Mouse (Mus musculus) heart, embryonic 14.5 days (tissue): Measurements from ENCODE around the gene A730009L09Rik. TPM values are rescaled to one million over a fixed set of nuclear protein-coding genes. Genes with fewer than 3 reads are reported as not detected.

ENCODE experiments used
- ATAC-seq: fragments of 200-750 bp; cut with Nextera tagmentation; 2 replicates; pipeline ENCODE4 v1.8.0; 2017; ENCODE audit warnings: low read depth, moderate TSS enrichment; ENCODE audit not compliant: insufficient number of reproducible peaks, insufficient read depth, low FRiP score
- H3K27ac ChIP-seq, 2 experiments: fragments of 200-500 bp in 1 of 2; fragments of 300-500 bp in 1 of 2; sonication (generic) in 1 of 2; replicated peaks in 1 of 2; 2 replicates each; pipeline ENCODE4 v1.5.1; 2012 to 2014; ENCODE audit warnings: low read depth in 2 of 2, low read length in 2 of 2, control low read depth in 1 of 2, mild to moderate bottlenecking in 1 of 2, mixed read lengths in 1 of 2; ENCODE audit not compliant: control insufficient read depth in 1 of 2, insufficient read depth in 1 of 2
- H3K27me3 ChIP-seq: fragments of 300-500 bp; sonication (generic); 2 replicates; pipeline ENCODE4 v1.6.1; 2014; ENCODE audit warnings: mild to moderate bottlenecking, low read length, control low read depth; ENCODE audit not compliant: control insufficient read depth, insufficient read depth
- H3K36me3 ChIP-seq: fragments of 300-500 bp; sonication (generic); 2 replicates; pipeline ENCODE4 v1.6.1; 2014; ENCODE audit warnings: mild to moderate bottlenecking, control low read depth, low read length, mixed read lengths; ENCODE audit not compliant: control insufficient read depth, insufficient read depth
- H3K4me1 ChIP-seq, 2 experiments: fragments of 200-500 bp in 1 of 2; fragments of 300-500 bp in 1 of 2; sonication (generic) in 1 of 2; 2 replicates each; pipeline ENCODE4 v1.6.1; 2012 to 2014; ENCODE audit warnings: low read length in 2 of 2, control low read depth in 1 of 2, mixed read lengths in 1 of 2; ENCODE audit not compliant: control insufficient read depth in 2 of 2, insufficient read depth in 2 of 2
- H3K4me2 ChIP-seq: fragments of 300-500 bp; sonication (generic); 2 replicates; pipeline ENCODE4 v1.6.1; 2014; ENCODE audit warnings: mild to moderate bottlenecking, low read length
- H3K4me3 ChIP-seq, 2 experiments: fragments of 200-500 bp in 1 of 2; fragments of 300-500 bp in 1 of 2; sonication (generic) in 1 of 2; 2 replicates each; pipeline ENCODE4 v1.5.1; 2012 to 2014; ENCODE audit warnings: low read length in 2 of 2, mild to moderate bottlenecking in 2 of 2, control low read depth in 1 of 2, low read depth in 1 of 2, moderate library complexity in 1 of 2; ENCODE audit not compliant: control insufficient read depth in 1 of 2, insufficient read depth in 1 of 2
- H3K9ac ChIP-seq: fragments of 300-500 bp; sonication (generic); 2 replicates; pipeline ENCODE4 v1.6.1; 2014; ENCODE audit warnings: mild to moderate bottlenecking, low read length
- H3K9me3 ChIP-seq: fragments of 300-500 bp; sonication (generic); 2 replicates; pipeline ENCODE4 v1.6.1; 2016; ENCODE audit warnings: low read length, control low read depth; ENCODE audit not compliant: control insufficient read depth
- WGBS: fragments of 180-500 bp; shearing (Covaris S2); extraction: QIAGEN DNeasy Blood & Tissue Kit; methylation state at CpG from one replicate; pipeline ENCODE4 v1.1.7; 2014; 5-methylcytosine and 5-hydroxymethylcytosine counted together
- polyA plus RNA-seq: library from polyadenylated mRNA; unstranded; fragments of >200 nt; fragmentation: Nextera tagmentation; extraction: Ambion mirVana; gene quantifications from 2 replicates; pipeline ENCODE4 v1.2.1, GENCODE M21; 2014

A730009L09Rik gene
- polyA plus RNA-seq, result not detected in 2 replicates

DNA sequence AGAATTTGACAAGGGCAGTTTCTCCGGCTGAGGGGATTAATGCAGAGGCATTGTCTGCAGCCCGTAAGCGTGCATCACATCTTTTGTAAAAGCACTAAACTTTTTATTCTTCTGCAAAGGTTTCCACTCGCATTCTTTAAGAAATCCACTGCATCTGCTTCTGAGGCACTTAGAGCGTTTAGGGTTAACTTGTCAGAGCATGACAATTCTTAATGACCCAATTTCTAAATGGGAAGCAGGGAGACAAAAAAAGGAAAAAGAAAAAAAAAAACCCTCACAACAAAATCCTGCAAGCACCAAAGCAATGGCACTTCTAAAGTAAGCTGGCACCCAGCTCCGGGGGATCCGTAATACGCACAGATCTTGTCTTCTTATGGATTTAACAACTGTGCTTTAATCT is at the start of gene A730009L09Rik:
TSS of gene A730009L09Rik (plus strand) at position 301 of the 400 bp plus-strand sequence.
- Histone ChIP-seq H3K9me3 (no peaks in the 10 kb centered on the region), H3K4me2 (no peak within 1 kb of the TSS), H3K27me3 (no peaks in the 10 kb centered on the region), H3K36me3 (no peaks in the 10 kb centered on the region), H3K9ac (no peak within 1 kb of the TSS), H3K27ac (no peak within 1 kb of the TSS), H3K4me3 (no peak within 1 kb of the TSS), H3K4me1 (no peaks in the 10 kb centered on the region)
- WGBS, result 72% methylated on average over 8 of the region's 8 CpGs
- no peak for ATAC-seq

DNA sequence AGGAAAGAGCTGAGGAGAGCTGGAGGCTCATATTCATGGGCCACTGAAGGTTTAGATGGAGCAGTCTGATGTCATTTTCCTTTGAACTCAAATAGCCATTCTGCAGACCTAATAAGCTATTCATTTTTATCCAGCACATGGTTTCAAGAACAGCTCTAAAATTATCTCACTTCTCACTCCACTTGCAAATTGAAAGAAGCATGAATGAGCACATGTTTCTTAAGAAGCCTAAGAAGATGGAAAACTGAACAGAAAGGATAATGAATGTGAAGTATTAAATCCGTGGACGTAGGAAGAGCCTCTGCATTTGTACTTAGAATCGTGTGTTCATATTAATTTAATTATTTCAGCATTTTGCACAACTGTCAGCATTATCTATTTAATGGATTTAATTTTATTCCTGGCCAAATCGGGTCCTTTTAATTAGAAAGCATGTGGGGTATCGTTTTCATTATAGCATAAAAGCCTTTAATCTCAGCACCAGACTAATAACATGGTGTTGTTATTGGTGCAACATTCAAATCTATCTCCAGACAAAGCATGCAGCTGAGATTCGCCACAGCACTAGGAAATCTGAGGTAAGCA is 49.2 kb upstream of the A730009L09Rik start:
- Histone ChIP-seq H3K4me3 (no peak overlapping the region), H3K9ac (no peak overlapping the region), H3K4me2 (no peak overlapping the region), H3K27me3 (no peaks in the 10 kb centered on the region), H3K36me3 (no peaks in the 10 kb centered on the region), H3K27ac (no peak overlapping the region), H3K9me3 (no peaks in the 10 kb centered on the region), H3K4me1 (no peaks in the 10 kb centered on the region)
- ATAC-seq, result no peak
- WGBS, result 77% methylated on average over 6 of the region's 6 CpGs

DNA sequence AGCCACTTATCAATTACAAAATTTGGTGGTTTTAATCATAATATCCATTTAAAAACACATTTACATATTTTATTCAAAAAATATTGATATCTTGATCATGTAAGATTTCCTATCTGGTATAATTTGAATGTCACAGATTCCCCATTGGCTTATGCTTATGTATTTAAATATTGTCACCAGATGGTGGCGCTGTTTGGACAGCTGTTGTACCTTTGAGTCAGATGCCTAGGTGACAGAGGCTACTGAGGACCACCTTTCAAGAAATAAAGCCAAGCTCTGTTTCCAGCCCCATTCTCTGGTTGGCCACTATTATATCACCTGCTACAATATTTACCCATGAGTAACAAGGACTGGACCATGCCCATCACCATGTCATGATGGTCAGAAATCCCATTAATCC is 46.0 kb upstream of the A730009L09Rik start:
- no peak overlapping the region for H3K4me3 ChIP-seq
- H3K4me1 ChIP-seq, result no peaks in the 10 kb centered on the region
- no peaks in the 10 kb centered on the region for H3K27me3 ChIP-seq
- no peaks in the 10 kb centered on the region for H3K9me3 ChIP-seq
- WGBS, result 8% methylated on average over 1 of the region's 1 CpGs
- no peak overlapping the region for H3K27ac ChIP-seq
- H3K4me2 ChIP-seq, result no peak overlapping the region
- H3K36me3 ChIP-seq, result no peaks in the 10 kb centered on the region
- H3K9ac ChIP-seq, result no peak overlapping the region
- ATAC-seq, result no peak

DNA sequence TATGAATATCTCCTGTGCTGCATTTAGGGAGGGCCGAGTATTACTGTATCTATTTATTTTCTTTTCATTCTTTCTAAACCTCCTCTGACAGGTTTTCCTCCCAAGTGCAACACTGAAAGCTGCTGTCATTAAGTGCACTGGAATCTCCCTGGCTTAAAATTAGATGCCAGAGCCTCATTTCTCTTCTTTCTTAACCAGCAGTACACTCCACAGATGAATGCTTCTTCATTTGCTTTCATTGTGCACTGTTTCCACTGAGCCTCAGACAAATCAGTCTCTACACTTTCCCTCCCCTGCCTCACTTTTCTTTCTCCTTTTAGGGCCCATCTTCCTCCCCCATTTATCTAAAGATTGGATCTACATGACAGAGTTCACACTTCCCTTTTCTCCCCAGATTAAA is 44.9 kb upstream of the A730009L09Rik start:
- no peak overlapping the region for H3K4me2 ChIP-seq
- no peak overlapping the region for H3K27ac ChIP-seq
- WGBS, result 61% methylated on average over 1 of the region's 1 CpGs
- H3K4me1 ChIP-seq, result no peaks in the 10 kb centered on the region
- no peaks in the 10 kb centered on the region for H3K27me3 ChIP-seq
- H3K9ac ChIP-seq, result no peak overlapping the region
- H3K4me3 ChIP-seq, result no peak overlapping the region
- no peak for ATAC-seq
- no peaks in the 10 kb centered on the region for H3K36me3 ChIP-seq
- H3K9me3 ChIP-seq, result no peaks in the 10 kb centered on the region

DNA sequence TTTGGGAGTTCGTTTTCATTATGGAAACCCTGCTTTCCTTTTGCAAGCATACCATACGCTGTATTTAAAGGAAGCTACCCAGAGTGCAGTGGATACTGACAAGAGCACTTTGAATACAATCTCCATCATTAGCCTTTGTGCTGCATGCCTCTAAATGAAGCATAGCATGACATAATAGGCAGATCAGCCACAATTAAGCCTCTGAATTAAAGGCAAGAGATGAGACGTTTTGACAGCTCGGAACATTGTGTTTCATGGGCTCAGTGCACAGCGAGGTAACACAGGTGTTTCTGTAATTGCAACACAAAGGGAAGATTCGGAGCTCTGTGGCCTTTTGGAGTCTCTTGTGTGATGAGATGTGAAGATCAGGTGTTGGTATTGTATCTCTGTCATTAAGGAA is 41.5 kb upstream of the A730009L09Rik start:
- Histone ChIP-seq H3K4me2 (no peak overlapping the region), H3K9me3 (no peaks in the 10 kb centered on the region), H3K27ac (no peak overlapping the region), H3K27me3 (no peaks in the 10 kb centered on the region), H3K9ac (no peak overlapping the region), H3K36me3 (no peaks in the 10 kb centered on the region), H3K4me1 (no peaks in the 10 kb centered on the region), H3K4me3 (no peak overlapping the region)
- no peak for ATAC-seq
- 80% methylated on average over 6 of the region's 6 CpGs for WGBS

DNA sequence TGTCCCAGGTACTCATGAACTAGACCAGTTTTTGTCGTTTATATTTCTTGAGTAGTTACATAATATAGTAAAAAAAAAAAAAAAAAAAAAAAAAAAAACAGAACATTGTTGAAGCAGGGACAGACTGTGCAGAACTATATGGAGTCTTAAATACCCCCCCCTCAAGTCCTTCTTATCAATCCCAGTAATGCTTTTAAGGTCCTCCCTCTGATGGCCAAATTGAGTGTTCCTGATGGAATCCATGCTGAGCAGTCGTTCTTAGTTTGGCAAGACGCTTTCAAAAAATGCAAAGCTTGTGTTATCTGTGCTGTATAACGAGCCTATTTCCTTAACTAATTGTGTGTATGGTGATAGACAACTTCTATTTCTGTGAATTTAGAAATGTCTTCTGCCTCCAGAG is 40.2 kb upstream of the A730009L09Rik start:
- H3K4me1 ChIP-seq, result no peaks in the 10 kb centered on the region

DNA sequence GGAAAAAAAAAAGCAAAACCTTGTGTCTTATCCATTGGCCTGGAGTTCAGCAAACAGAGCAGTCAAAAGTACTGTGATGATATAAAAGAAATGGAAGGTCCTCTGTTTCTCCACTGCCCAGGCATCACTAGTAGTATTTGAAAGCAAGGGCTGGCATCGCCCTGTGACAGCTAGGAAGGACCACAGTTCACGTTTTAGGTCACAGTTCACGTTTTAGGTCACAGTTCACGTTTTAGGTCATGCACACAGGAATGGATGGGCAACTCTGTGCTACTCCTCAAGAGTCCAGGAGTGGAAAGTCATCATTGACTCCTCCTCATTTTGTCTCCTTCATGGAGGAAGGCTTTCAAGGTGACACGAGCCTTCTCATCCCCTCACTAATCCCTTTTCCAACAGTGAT is 38.0 kb upstream of the A730009L09Rik start:
- no peak overlapping the region for H3K9ac ChIP-seq
- no peak for ATAC-seq
- 66% methylated on average over 5 of the region's 5 CpGs for whole genome bisulfite sequencing
- no peak overlapping the region for H3K27ac ChIP-seq
- no peaks in the 10 kb centered on the region for H3K4me1 ChIP-seq
- H3K4me2 ChIP-seq, result no peak overlapping the region
- no peaks in the 10 kb centered on the region for H3K36me3 ChIP-seq
- no peak overlapping the region for H3K4me3 ChIP-seq
- H3K27me3 ChIP-seq, result no peaks in the 10 kb centered on the region
- H3K9me3 ChIP-seq, result no peaks in the 10 kb centered on the region

More for the DNA sequence above, 40.2 kb upstream of the A730009L09Rik start:
- no peaks in the 10 kb centered on the region for H3K36me3 ChIP-seq
- H3K27ac ChIP-seq, result no peak overlapping the region
- no peak for ATAC-seq
- H3K27me3 ChIP-seq, result no peaks in the 10 kb centered on the region
- H3K9me3 ChIP-seq, result no peaks in the 10 kb centered on the region
- no peak overlapping the region for H3K9ac ChIP-seq
- no peak overlapping the region for H3K4me2 ChIP-seq
- 45% methylated on average over 4 of the region's 4 CpGs for WGBS
- H3K4me3 ChIP-seq, result no peak overlapping the region

DNA sequence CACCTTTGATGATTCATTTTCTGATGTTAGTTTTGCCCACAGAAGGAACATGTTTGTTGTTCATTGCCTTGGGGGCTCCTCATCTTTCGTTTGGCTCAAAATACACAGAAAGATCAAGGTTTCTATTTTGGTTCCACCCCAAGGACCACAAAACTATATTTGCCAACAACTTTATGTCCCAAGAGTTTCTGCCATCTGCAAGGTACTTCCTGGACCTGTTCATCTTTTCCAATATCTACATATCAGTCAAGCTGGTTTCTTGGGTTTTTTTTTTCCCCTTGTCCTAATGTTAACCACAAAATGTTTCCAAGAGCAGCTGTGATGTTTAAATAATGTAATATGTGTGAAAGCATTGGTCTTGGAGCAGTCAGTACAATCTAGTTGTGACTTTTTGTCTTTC is 37.4 kb upstream of the A730009L09Rik start:
- no peak overlapping the region for H3K27ac ChIP-seq

More for the DNA sequence above, 37.4 kb upstream of the A730009L09Rik start:
- no peaks in the 10 kb centered on the region for H3K36me3 ChIP-seq
- H3K27me3 ChIP-seq, result no peaks in the 10 kb centered on the region
- no peak overlapping the region for H3K9ac ChIP-seq
- no peak for ATAC-seq
- WGBS, result 66% methylated on average over 1 of the region's 1 CpGs
- H3K9me3 ChIP-seq, result no peaks in the 10 kb centered on the region
- H3K4me1 ChIP-seq, result no peaks in the 10 kb centered on the region
- H3K4me3 ChIP-seq, result no peak overlapping the region
- H3K4me2 ChIP-seq, result no peak overlapping the region
